Mouse (Mus musculus) midbrain, embryonic 16.5 days (tissue): ENCODE data around the gene Ccr4. TPM values are rescaled to one million over a fixed set of nuclear protein-coding genes. Genes with fewer than 3 reads are reported as not detected.

Source experiments
- ATAC-seq: fragments of 200-750 bp; cut with Nextera tagmentation; 2 replicates; pipeline ENCODE4 v1.8.0; 2017; ENCODE audit warnings: moderate TSS enrichment
- H3K27ac ChIP-seq: fragments of 300-500 bp; sonication (generic); 2 replicates; pipeline ENCODE4 v1.5.1; 2014; ENCODE audit warnings: mild to moderate bottlenecking, low read length, mixed read lengths
- H3K27me3 ChIP-seq: fragments of 300-500 bp; sonication (generic); 2 replicates; pipeline ENCODE4 v1.6.1; 2014; ENCODE audit warnings: low read depth, low read length, mixed read lengths; ENCODE audit not compliant: control insufficient read depth, insufficient read depth
- H3K36me3 ChIP-seq: fragments of 300-500 bp; sonication (generic); 2 replicates; pipeline ENCODE4 v1.6.1; 2014; ENCODE audit warnings: mild to moderate bottlenecking, low read length, moderate library complexity, mixed read lengths; ENCODE audit not compliant: control insufficient read depth, insufficient read depth
- H3K4me1 ChIP-seq: fragments of 300-500 bp; sonication (generic); 2 replicates; pipeline ENCODE4 v1.6.1; 2014; ENCODE audit warnings: mild to moderate bottlenecking, low read length, mixed read lengths; ENCODE audit not compliant: control insufficient read depth, insufficient read depth
- H3K4me2 ChIP-seq: fragments of 300-500 bp; sonication (generic); 2 replicates; pipeline ENCODE4 v1.6.1; 2014; ENCODE audit warnings: mild to moderate bottlenecking, low read length, mixed read lengths
- H3K4me3 ChIP-seq: fragments of 300-500 bp; sonication (generic); 2 replicates; pipeline ENCODE4 v1.5.1; 2014; ENCODE audit warnings: low read depth, mild to moderate bottlenecking, low read length, moderate library complexity, mixed read lengths
- H3K9ac ChIP-seq: fragments of 300-500 bp; sonication (generic); 2 replicates; pipeline ENCODE4 v1.6.1; 2014; ENCODE audit warnings: low read depth, low read length, mixed read lengths
- H3K9me3 ChIP-seq: fragments of 300-500 bp; sonication (generic); replicated peaks from 2 replicates; pipeline ENCODE4 v1.6.1; 2014; ENCODE audit warnings: mild to moderate bottlenecking, low read length, mixed read lengths; ENCODE audit not compliant: control insufficient read depth, poor library complexity, severe bottlenecking
- WGBS: fragments of 180-500 bp; shearing (Covaris S2); extraction: QIAGEN DNeasy Blood & Tissue Kit; methylation state at CpG from one replicate; pipeline ENCODE4 v1.1.7; 2014; 5-methylcytosine and 5-hydroxymethylcytosine counted together
- polyA plus RNA-seq: library from polyadenylated mRNA; unstranded; fragments of >200 nt; fragmentation: Nextera tagmentation; extraction: Ambion mirVana; gene quantifications from 2 replicates; pipeline ENCODE4 v1.2.1, GENCODE M21; 2015

Ccr4 gene
- polyA plus RNA-seq, 1 experiment from 2014 or later: not detected

DNA sequence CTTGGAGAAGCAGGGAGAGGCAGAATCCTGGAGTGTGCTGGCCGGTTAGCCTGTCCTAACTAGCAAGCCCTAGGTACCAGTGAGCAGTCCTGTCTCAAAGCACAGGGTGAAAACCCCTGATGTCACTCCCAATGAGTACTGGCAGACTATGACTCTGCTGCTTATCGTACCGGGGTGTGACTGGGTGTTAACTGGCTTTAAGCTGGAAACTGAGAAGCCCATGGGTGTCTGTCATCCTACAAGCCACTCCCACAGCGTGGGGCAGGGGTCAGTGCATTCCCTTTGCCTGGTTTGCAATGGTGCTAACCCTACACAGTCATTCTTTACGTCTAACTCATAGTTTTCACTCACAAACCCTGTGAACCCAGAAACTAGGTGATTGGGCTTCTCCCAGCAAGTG is 36.5 kb downstream of the Ccr4 start:
- Histone ChIP-seq H3K9ac (no peak overlapping the region), H3K27me3 (no peaks in the 10 kb centered on the region), H3K4me2 (no peak overlapping the region), H3K4me3 (no peak overlapping the region), H3K9me3 (no peaks in the 10 kb centered on the region), H3K4me1 (no peaks in the 10 kb centered on the region), H3K27ac (no peak overlapping the region), H3K36me3 (peaks cover 6% of the 10 kb centered on the region)
- no peak for ATAC-seq
- 88% methylated on average over 5 of the region's 5 CpGs for WGBS

DNA sequence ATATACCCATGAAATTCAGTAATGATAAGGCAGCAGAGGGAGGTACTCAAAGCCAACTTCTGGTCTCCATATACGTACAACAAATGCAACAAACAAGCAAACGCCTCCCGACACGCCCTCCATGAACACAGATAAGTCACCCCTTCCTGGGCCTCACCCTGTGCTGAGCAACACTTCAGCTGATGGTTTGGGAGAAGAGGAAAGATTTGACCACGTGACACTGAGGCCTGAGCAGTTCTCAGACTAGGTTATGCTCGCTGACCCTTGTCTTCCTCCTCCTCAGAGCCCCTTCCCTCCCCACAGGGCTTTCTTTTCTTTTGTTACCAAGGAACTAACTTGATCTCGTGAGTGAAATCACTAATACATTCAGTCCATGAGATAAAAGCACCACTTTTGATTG is 37.8 kb downstream of the Ccr4 start:
- 61% methylated on average over 7 of the region's 7 CpGs for WGBS

DNA sequence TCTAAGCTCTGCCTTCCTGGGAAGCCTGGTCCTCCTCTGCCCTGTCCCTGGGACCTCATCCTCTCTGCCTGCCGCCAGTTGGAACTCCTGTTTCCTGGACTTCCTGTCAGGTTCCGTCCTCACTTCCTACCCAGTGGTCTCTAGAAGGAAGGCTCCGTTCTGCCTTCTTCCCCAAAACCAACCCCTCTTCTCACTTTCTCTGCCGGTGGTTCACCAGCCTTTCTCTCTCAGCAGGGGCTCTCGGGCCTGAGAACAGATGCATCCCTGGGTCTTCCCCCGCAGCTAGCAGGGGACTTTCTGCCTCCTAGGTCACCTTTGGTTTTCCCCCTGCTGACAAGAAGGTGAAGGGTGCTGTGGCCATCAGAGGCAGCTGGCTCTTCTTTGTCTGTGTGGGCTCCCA is 39.3 kb downstream of the Ccr4 start:
- H3K9me3 ChIP-seq: no peaks in the 10 kb centered on the region
- H3K4me1 ChIP-seq: no peaks in the 10 kb centered on the region
- no peaks in the 10 kb centered on the region for H3K27me3 ChIP-seq
- H3K4me2 ChIP-seq: no peak overlapping the region
- H3K36me3 ChIP-seq: peaks cover 11% of the 10 kb centered on the region
- ATAC-seq: no peak
- 81% methylated on average over 6 of the region's 6 CpGs for WGBS
- no peak overlapping the region for H3K27ac ChIP-seq
- no peak overlapping the region for H3K9ac ChIP-seq
- H3K4me3 ChIP-seq: no peak overlapping the region

More for the DNA sequence above, 37.8 kb downstream of the Ccr4 start:
- peaks cover 6% of the 10 kb centered on the region for H3K36me3 ChIP-seq
- H3K9ac ChIP-seq: no peak overlapping the region
- H3K4me1 ChIP-seq: no peaks in the 10 kb centered on the region
- H3K4me2 ChIP-seq: no peak overlapping the region
- no peaks in the 10 kb centered on the region for H3K27me3 ChIP-seq
- H3K27ac ChIP-seq: no peak overlapping the region
- H3K9me3 ChIP-seq: no peaks in the 10 kb centered on the region
- no peak for ATAC-seq
- no peak overlapping the region for H3K4me3 ChIP-seq

DNA sequence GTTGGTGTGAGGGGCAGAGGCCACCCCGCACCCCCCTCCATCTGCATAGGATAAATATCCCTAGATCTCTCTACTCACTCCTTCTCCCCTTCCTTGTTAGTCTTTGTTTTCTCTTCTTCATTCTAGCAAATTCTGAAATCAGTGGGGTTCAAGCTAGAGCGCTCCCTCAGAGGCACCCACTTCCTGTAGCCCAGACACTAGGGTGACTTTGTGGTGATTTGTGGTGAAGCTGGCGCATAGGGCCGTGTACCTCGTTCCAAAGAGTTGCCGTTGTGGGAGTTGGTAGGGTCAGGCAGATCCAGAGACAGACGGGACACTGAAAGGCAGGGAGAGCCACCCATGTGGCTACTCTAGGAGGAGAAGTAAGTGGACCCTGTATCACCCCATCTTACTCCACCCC is 42.1 kb downstream of the Ccr4 start:
- ATAC-seq: no peak
- Histone ChIP-seq H3K9ac (no peak overlapping the region), H3K9me3 (no peaks in the 10 kb centered on the region), H3K27ac (no peak overlapping the region), H3K36me3 (peaks cover 14% of the 10 kb centered on the region), H3K4me1 (no peaks in the 10 kb centered on the region), H3K27me3 (no peaks in the 10 kb centered on the region), H3K4me2 (no peak overlapping the region), H3K4me3 (no peak overlapping the region)
- 92% methylated on average over 7 of the region's 7 CpGs for WGBS

DNA sequence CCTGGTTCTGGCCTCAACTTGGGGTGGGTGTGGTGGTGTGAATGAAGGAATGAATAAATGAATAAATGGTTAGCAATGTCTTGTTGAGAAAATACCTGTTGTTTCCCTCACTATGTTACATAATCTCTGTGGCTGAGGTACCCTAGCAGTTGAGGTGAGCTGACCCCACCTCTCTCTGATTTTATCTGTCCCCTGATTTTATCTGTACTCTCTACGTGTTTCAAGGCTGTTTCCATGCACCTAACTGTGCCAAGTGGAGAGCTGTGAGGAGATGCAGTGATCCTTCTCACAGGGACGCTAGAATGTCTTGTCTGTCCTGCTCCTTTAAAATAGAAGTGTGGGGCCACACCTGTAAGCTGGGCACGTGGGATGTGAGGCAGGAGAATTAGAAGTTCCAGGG is 46.3 kb downstream of the Ccr4 start:
- no peak overlapping the region for H3K27ac ChIP-seq
- 82% methylated on average over 3 of the region's 3 CpGs for WGBS
- no peaks in the 10 kb centered on the region for H3K27me3 ChIP-seq
- no peaks in the 10 kb centered on the region for H3K9me3 ChIP-seq
- no peak for ATAC-seq
- no peak overlapping the region for H3K9ac ChIP-seq
- peaks cover 17% of the 10 kb centered on the region for H3K36me3 ChIP-seq
- no peak overlapping the region for H3K4me2 ChIP-seq
- no peak overlapping the region for H3K4me3 ChIP-seq
- no peaks in the 10 kb centered on the region for H3K4me1 ChIP-seq

DNA sequence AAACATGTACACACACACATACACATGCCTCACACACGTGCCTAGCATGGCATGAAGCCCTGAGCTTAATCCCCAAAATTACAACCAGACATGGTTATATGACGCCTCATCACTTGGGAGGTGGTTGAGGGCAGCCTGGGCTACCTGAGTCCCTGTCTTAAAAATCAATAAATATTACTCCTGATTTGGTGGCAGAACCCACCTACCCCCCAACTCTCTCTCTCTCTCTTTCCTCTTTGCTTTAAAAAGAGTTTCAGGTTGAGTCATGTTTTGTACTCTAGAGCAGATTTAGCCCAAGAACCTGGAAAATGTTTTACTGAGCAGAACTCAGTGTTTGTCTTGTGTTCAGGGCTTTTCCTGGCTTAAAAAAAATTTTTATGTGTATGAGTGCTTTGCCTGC is 49.3 kb downstream of the Ccr4 start:
- Histone ChIP-seq H3K9ac (no peak overlapping the region), H3K4me1 (no peaks in the 10 kb centered on the region), H3K36me3 (peaks cover 12% of the 10 kb centered on the region), H3K27ac (no peak overlapping the region), H3K4me2 (no peak overlapping the region), H3K27me3 (no peaks in the 10 kb centered on the region), H3K9me3 (no peaks in the 10 kb centered on the region), H3K4me3 (no peak overlapping the region)
- ATAC-seq: no peak
- 79% methylated on average over 2 of the region's 2 CpGs for WGBS

DNA sequence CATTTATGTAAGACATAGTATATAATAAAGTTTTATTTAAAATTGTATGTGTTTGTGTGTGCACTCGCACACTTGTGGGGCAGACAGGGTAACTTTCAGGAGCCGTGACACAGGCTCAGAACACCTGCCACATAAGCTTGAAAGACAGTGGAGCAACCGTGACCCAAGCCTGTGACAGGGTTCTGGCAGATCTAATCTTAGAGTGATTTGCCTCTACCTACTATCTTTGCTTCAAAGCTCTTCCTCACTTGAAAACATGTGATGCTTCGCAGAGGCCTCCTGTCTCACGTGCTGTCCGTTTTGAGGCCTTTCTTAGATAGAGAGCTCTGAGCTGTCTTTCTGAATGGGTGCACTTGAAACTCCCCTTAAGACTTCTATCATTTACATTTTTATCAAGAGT is 52.3 kb downstream of the Ccr4 start:
- 93% methylated on average over 6 of the region's 6 CpGs for WGBS
- no peak overlapping the region for H3K4me2 ChIP-seq
- no peaks in the 10 kb centered on the region for H3K27me3 ChIP-seq
- no peaks in the 10 kb centered on the region for H3K4me1 ChIP-seq
- no peak overlapping the region for H3K9ac ChIP-seq
- H3K36me3 ChIP-seq: peaks cover 8% of the 10 kb centered on the region; the same call in 1 of the 2 replicates
- no peak overlapping the region for H3K4me3 ChIP-seq
- no peaks in the 10 kb centered on the region for H3K9me3 ChIP-seq
- H3K27ac ChIP-seq: no peak overlapping the region
- ATAC-seq: no peak

DNA sequence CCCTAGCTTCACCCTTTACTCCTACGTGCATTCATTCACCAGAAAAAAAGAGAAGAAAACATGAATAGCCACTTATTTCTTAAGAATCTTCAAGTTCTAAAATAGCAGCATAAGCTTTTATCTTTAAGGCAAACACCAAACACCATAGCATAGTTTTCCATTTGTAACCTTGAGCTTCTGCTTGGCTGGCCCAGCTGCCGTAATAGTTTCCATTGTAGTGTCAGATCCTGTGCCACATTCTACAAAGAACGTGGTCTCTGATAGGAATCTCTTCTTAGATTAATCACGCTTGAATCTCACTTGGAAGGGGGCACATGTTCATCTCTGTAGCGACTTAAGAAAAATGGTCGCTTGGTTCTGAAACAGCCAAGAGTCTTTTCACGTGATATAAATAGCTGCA is 53.1 kb downstream of the Ccr4 start:
- ATAC-seq: no peak
- 80% methylated on average over 7 of the region's 7 CpGs for WGBS
- H3K36me3 ChIP-seq: 0 out of 2 replicates have a peak, but pooled peaks cover under 1% of the 10 kb centered on the region

DNA sequence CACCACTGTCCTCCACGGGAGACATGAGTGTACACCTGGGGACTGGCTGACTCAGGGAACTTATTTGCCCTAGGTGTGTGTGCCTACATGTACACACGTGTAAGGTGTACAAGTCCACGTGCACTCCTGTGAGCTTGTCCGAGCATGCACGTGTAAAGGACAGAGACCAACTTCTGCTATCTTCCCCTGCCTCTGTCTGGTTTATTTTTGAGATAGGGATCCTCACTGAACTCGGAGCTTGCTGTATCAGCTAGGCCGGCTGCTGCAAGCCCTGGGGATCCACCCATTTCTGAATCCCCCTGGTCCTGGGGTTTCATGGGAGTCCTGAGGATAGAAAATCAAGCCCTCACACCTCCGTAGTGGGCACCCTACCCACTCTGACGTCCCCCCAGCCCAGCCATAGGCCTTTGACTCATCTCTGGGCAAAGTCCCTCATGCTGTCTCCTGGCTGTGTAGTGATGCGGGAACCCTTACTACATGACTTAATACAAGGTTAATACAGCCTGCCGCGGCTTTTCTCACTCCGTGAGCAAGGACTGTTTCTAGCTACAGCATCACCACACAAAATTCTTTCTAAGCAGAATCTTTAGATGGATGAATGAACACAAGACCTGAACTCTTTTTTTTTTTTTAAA is 55.5 kb downstream of the Ccr4 start:
- no peaks in the 10 kb centered on the region for H3K27me3 ChIP-seq
- no peak overlapping the region for H3K9ac ChIP-seq
- no peak for ATAC-seq
- H3K36me3 ChIP-seq: no peaks in the 10 kb centered on the region
- H3K4me3 ChIP-seq: no peak overlapping the region
- no peak overlapping the region for H3K4me2 ChIP-seq
- no peak overlapping the region for H3K27ac ChIP-seq
- no peaks in the 10 kb centered on the region for H3K4me1 ChIP-seq
- 93% methylated on average over 13 of the region's 13 CpGs for WGBS
- no peaks in the 10 kb centered on the region for H3K9me3 ChIP-seq

More for the DNA sequence above, 53.1 kb downstream of the Ccr4 start:
- Histone ChIP-seq H3K27me3 (no peaks in the 10 kb centered on the region), H3K9me3 (no peaks in the 10 kb centered on the region), H3K4me2 (no peak overlapping the region), H3K4me3 (no peak overlapping the region), H3K27ac (no peak overlapping the region), H3K9ac (no peak overlapping the region), H3K4me1 (no peaks in the 10 kb centered on the region)
